Mouse (Mus musculus): ENCODE results near the gene Cyp4f37.
"Not testable (repeated sequence)": the region's sequence is repeated elsewhere in the genome, so short reads cannot be mapped to it uniquely, and the experiment has no call there.

Cyp4f37 gene

DNA sequence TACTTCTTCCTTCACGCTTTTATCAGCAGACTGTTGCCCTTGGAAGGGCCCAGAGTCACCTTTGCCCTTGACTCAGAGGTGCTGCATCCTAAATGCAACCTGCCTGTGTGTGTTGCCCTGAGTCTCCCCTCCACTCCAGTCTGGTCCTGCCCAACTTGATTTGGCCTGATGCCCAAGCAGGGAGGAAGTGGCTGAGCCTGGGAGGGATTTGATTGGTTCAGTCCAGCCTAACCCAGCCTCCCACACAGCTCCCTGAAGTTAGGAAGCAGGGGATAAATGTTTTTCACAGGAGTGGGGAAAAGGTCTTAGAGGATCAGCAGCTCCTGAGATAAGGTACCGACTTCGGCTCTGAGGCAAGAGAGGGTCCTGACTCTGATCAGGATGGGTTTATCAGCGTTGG is at the start of gene Cyp4f37:
Gene Cyp4f37, plus strand, starts transcription at position 292 of the 400 bp plus-strand sequence.
- DNase-seq (ENCODE audit: low spot score in 2 of 2) = not testable (repeated sequence)

DNA sequence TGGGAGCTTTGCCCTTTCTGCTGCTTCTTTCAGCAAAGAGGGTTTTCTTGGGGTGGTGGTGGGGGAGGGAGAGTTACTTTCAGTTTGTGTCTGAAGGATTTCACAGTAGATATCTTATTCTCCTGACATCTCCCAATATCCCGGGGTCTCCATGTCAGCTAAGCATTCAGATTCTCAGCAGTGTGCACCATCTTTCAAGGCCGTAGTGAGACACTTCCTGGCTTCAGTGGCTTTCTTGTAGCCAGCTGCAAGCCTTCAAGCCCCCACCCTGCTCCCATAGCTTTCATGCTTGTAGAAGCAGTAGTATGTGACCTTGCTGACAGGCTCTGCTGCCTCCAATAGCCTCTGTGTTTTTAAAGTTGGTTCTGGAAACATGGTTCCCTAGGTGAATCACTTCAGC is 47.8 kb upstream of the Cyp4f37 start:
- DNase-seq (ENCODE audit: low spot score in 2 of 2) = not testable (repeated sequence)

DNA sequence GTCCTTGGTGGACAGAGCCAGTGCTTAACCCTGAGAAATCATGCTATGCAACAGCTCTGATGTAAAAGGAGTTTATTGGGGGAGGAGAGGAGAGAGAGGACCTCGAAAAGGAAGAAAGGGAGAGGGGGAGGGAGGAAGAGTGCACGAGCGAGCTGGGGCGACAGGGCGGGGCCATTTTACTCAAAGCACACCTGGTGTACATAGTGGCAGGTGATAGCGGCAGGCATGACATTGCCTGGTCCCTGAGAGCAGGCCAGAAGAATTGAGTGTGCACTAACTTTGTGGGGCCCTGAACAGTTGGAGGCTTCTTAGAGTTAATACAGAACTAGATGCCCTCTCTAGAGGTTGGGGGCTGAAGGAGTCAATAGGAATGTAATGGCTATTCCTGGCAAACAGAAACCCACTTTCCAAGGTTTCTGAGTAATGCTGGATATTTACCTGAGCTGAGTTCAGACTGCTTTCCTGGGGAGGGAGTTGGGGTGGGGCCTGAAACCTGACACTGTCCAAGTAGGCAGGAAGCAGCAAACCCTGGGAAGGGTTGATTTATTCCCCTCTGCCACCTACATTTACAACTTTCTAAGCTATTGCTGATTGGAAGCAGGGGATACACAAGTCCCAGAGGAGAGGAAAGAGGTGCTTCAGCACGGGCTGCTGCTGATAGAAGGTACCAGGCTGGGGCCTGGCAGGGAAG is 43.5 kb upstream of the Cyp4f37 start:
- DNase-seq (ENCODE audit: low spot score in 2 of 2) = no peak

DNA sequence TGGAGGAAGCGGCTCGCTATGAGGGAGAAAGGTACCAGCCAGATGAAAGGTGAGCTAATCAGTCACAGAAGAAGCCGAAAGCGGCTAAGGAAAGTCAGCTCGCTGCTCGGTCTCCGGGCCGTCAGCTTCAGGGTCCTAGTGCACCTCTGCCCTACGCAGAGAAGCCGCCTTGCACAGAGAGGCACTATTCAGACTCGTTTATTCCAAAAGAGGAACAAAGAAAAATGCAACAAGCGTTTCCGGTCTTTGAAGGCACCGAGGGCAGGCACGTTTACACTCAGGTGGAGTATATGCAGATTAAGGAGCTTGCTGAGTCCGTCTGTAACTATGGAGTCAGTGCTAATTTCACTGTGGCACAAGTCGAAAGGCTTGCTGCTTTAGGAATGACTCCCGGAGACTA is 24.6 kb upstream of the Cyp4f37 start:
- DNase-seq (ENCODE audit: low spot score in 2 of 2) = no peak

DNA sequence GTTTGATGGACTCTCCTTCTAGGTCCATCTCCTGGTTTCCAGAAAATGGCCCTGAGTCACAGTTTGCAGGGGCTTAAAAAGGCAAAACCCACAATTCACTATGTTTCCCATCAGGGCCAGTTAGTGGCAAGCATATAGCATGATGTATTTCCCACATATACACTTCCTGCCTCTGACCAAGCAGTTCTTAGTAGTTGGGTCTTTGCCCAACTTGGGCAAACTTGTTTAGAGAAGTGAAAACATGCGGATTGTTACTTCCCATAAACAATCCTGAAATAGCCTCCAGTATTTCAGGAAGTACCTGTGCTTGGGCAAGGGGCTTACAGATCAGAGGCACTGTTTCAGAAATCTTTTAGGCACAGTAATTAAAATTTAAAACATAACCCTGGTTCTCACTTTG is 13.1 kb upstream of the Cyp4f37 start:
- no peak for DNase-seq (ENCODE audit: low spot score in 2 of 2)

DNA sequence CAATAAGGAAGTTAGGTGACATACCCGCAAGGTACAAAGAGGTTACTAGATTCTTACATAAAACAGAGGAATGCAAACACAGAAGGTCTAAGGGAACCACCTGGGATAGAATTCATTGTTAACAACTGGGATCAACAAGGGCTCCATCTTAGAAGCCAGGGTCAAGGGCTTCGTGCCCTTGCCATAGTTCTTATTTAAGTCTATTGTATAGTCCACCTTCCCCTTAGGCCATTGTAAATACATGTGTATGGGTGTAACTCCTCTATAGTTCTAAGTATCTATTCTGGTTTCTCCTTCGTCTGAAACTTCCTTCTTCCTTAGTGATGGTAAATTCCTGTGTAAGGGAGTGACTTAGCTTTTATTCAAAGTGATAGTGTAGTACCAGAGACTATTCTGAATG is 10.9 kb upstream of the Cyp4f37 start:
- DNase-seq (ENCODE audit: low spot score in 2 of 2) = not testable (repeated sequence)

DNA sequence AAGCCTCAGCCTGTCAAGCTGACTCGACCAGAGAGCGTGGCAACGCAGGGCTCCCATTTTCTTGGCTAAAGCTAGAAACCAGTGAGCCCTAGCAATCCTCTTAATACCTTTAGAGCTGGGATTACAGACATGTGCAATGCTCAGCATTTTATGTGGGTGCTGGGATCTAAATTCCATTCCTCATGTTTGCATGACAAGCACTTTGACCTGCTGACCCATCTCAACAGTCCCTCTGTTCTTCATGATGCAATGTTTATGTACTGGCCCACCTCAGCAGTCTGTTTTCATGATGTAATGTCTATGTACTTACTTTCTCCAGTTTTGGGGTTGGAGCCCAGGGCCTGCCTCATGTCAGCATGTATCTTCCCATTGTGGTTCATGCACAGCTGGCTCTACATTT is 10.2 kb upstream of the Cyp4f37 start:
- DNase-seq (ENCODE audit: low spot score in 2 of 2) = no peak

DNA sequence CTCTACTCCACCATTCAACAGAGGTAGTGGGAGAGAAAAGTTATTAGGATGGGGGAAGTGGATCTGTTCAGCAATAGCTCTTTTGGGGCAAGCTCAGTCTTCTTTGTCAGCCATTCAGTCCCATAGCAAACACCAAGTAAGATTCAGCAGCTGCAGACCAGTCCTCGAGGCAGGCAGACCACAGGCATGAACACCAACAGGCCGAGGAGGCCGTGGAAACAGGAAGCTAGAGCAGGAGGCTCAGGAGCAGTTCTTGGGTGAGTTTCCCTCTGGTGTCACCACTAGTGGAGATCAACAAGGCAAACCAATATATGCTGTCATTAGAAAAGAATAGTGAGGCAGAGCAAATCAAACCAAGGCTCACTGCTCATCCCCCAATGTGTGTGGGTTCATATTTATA is 8.7 kb upstream of the Cyp4f37 start:
- no peak for DNase-seq (ENCODE audit: low spot score in 2 of 2)

DNA sequence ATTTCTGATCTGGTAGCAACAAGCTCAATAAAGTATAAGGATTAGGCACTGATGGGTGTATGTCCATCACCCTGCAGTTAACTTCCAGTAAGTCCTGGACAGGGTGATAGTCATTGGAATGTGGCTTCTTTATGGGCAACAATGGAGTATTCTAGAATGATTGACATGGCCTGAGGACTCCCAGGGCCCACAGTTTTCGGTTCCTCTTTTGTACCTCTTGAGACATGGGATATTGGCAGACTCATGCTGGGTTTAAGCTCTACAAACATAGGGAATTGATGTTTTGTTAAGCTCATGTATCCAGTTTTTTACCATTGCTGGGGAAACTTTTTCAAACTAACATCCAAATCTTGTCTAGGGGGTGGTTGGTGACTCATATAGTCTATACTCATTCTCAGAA is 3.9 kb upstream of the Cyp4f37 start:
- DNase-seq (ENCODE audit: low spot score in 2 of 2) = no peak

DNA sequence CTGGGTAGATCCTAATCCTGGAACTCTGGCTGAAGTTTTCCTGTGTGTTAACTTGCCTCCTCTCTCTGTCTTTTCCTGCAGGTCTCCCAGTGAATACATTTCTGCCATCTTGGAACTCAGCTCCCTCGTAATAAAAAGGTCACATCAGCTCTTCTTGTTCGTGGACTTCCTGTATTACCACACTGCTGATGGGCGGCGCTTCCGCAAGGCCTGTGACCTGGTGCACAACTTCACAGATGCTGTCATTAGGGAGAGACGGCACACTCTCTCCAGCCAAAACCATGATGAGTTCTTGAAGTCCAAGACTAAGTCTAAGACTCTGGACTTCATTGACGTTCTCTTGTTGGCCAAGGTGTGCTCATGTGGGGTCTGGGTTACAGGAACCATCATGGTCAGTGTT is 8.6 kb downstream of the Cyp4f37 start:
- DNase-seq (ENCODE audit: low spot score in 2 of 2) = not testable (repeated sequence)

DNA sequence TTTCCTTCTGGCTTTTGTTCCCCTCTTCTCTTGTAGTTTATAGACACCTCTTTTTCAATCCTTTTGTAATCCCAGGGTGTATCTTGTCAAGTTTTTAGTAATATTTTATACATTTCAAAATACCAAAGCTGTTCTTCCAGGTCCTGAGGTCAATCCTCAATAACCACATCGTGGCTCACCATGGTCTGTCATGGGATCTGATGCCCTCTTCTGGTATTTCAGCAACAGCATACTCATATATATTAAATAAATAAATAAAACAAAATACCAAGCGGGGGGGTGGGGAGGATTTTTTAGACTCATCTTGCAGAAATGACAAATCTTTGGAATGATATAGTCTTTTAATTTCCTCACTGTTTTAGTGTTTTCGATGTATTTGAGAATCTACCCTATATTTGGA is 10.8 kb downstream of the Cyp4f37 start:
- no peak for DNase-seq (ENCODE audit: low spot score in 2 of 2)

DNA sequence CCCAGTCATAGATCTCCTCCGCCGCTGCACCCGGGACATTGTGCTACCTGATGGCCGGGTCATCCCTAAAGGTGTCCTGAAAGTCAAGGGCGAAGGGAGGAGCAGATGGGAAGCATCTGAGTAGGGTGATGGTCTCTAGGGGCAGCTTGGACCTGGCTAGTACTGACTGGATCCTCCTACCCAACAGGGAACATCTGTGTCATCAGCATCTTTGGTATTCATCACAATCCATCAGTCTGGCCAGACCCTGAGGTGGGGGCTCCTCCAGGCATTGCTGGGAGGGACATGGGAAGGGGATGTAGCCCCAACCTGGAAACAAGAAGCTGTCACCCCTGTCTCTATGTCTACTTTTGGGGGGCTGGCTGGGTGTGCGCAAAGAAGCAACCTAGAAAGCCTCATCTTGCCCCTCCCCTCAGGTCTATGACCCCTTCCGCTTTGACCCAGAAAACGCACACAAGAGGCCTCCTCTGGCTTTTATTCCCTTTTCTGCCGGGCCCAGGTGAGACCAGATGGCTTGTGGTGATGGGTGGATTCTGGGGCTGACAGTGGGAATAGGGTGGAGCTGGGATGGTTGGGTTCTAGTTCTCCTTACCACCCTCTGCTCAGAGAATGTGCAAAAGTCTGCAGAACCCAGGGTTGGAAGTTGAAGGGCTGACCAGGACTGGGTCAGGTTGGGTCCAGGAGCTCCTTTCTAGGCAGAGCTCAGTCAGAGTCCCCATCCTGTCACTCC is 13.3 kb downstream of the Cyp4f37 start:
- not testable (repeated sequence) for DNase-seq (ENCODE audit: low spot score in 2 of 2)

DNA sequence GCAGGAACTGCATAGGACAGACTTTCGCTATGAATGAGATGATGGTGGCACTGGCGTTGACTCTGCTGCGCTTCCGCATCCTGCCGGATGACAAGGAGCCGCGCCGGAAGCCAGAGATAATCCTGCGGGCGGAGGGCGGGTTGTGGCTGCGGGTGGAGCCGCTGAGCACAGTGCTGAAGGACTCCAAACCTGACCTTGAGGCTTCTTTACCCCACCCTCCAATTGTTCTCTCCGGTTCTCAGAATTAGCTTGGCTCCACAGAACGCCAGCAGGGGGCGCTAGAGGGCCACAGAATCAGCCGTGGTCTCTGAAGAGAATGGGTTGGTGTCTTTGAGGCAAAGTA is 13.8 kb downstream of the Cyp4f37 start:
- DNase-seq (ENCODE audit: low spot score in 2 of 2) = peak; percentile 52 to 83

DNA sequence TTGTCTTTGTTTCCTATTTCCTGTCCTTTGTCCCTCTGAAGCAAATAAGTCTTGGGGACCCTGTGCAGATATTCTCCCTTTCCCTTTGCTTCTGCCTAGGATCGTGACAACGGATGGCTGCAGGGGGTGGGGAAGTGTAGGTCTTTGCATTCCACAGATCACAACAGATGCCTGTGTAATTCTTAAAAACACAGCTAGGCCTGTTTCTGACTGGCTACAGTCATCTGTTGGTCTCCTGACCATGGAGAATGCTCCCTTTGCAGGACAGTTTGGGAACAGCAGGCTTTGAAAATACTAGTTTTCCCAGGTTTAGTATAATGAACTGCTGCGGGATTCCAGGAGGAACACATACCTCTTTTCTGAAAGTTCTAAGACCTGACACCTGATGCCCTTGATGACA is 15.2 kb downstream of the Cyp4f37 start:
- no peak for DNase-seq (ENCODE audit: low spot score in 2 of 2)

DNA sequence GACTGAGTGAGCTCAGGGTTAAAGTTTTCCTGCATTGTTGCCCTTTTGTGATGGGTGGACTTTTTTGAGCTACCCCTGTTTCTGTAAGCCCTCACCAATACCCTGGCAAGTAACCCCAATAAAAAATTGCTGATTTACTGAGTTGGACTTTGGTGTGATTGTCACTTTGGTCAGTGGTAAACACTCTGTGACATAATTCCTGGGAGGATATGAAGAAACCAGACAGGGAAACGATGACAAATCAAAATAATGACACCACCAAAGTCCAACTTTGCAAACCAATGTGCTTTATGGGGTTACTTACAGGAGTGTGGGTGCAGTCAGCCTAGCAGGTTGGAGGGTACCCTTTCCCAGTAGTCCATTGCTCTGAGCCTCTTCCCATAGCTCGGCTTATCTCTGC is 16.0 kb downstream of the Cyp4f37 start:
- no peak for DNase-seq (ENCODE audit: low spot score in 2 of 2)

DNA sequence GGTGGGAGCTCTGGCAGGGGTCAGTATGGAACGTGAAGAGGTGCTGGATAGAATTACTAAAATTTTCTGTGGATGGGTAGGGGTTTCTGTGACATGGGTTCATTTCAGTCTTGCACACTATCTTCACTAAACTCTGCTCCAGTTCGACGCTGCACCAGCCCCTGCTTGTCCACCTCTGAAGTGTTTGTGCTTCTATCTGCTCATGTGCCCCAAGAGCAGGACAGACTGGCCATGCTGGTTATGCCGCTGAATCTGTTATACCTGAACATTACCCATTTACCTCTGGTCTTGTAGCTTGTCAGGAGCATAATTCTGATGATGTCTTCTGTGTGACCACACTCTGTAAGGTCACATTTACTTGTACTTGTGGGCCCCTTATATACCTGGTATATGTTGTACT is 25.5 kb downstream of the Cyp4f37 start:
- no peak for DNase-seq (ENCODE audit: low spot score in 2 of 2)

DNA sequence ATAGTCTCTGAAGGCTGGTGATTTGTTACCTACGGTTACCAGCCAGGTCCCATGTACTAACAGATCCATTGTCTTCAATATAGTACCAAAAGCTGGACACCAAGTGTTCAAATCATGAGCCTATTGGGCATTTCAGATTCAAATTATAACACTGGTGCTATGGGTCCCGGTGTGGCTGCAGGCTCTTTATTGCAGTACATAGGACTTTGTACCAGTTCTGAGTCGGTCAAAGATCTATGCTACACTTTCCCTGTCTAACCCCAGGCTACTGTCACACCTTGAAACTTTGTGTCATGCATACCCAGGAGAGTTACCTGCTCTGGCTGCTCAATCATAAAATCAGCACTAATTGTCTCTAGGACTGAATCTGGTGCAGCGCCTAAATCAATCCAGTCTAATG is 32.8 kb downstream of the Cyp4f37 start:
- DNase-seq (ENCODE audit: low spot score in 2 of 2) = no peak

DNA sequence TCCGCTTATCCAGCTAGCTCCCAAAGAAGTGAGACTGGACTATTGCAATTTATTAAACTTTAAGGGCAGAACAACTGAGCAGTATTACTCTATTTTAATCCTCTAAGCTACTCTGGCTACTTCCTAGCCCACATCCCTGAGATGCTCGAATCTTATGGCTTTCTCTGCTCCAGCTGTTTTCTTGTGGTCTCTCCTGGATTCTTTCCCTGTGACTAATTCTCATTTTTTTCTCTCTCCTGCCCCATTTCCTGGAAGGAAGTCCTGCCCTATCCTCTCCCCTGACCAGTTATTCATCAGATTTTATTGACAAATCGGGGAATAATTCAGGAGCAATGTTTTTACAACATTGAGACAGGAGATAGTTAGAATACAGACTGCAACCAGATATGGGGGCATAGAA is 35.9 kb downstream of the Cyp4f37 start:
- DNase-seq (ENCODE audit: low spot score in 2 of 2) = no peak

DNA sequence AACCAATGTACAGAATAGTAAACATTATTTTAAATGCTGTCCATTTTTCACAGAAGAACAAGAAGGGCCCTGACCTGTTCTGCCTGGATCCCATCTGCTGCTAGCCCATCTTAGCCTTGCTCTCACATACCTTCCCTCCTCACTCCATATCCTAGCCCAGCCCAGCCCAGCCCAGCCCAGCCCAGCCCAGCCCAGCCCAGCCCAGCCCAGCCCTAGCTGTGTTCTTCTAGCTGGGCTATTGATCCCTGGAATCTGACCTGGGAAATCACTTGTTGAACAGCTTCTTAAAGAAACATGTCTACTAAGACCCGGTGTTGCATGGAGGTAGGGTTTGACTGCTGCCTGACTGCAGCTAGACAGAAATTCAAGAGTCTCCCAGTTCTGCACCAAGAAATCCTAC is 37.1 kb downstream of the Cyp4f37 start:
- no peak for DNase-seq (ENCODE audit: low spot score in 2 of 2)

DNA sequence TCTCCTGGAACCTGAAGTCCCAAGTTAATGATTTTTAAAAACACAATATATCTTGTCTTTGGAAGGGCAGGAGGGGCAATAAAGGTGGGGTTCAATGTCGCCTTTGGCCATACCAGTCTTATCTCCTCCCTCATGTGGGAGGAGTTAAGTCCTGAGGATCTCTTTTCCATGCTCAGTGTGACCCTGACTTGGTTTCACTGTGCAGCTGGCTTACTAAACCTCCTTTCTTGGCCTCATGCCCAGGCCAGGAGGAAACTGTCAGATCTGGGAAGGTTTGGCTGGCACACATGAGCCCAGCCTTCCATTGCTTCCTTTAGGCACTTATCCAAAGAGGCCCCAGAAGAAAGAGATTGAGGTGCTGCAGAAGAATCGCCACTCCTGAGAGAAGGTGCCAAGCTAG is 37.6 kb downstream of the Cyp4f37 start, which contains the start of gene Cyp4f40:
Gene Cyp4f40, plus strand, starts transcription at position 189 of the 400 bp plus-strand sequence.
- peak; percentile 10 to 15 for DNase-seq (ENCODE audit: low spot score in 2 of 2)

DNA sequence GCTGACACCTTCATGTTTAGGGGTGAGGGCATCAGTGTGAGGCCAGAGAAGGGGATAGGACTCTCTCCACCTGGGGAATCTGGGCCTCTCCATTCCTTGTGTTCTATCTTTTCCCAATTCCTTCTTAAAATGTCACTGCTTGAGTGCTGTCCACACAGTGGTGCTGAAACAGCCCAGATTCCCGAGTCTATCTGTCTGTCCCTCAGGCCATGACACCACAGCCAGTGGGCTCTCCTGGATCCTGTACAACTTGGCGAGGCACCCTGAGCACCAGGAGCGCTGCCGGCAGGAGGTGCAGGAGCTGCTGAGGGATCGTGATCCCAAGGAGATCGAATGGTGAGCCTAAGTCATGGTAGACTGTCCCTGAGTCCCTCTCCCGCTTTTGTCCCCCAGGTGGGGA is 52.9 kb downstream of the Cyp4f37 start:
- no peak for DNase-seq (ENCODE audit: low spot score in 2 of 2)

DNA sequence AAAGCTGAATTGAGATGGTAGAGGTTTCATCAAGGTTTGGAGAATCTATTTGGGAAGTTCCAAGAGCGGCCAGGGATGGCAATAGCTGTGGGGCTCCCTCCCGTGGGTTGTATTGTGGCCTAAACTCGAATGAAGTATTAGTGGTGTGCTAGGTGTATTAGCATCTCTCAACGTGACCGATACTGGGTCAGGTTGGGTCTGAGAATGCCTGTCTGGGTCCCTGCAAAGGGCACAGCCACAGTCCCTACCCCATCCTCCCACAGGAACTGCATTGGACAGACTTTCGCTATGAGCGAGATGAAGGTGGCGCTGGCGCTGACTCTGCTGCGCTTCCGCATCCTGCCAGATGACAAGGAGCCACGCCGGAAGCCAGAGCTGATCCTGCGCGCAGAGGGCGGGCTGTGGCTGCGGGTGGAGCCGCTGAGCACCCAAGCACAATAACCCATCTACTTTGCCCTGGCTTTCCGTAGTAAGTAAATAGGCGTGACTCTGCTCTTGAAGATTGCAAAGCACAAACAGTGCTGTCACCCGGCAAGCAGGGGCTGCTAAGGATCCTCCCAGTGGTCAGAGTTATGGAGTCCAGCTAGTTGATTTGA is 55.0 kb downstream of the Cyp4f37 start:
- DNase-seq (ENCODE audit: low spot score in 2 of 2) = no peak

DNA sequence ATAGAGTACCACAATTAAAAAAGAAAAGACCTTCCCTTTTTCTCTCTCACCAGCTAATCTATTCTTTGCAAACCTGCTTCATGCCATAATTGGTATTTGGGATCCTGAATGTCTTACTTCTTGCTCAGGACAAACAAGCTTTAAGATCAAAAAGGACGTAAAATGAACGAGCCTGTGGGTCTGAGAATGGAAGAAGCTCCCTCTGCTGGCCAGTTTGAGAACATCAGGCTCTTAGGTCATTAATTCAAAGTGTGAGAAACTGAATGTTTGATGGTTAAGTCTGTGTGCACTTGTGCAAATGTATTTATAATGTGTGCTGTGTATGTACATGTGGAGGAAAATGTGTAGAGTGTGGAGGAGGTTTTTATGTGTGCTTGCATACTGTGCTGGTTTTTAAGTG is 59.3 kb downstream of the Cyp4f37 start:
- peak in 1 of 2 experiments; percentile 19 for DNase-seq (ENCODE audit: low spot score in 2 of 2)
